Mouse (Mus musculus): ENCODE data around the gene Ptp4a2.
A peak's percentile ranks its signal among the peaks of the same experiment; 100 is the strongest.
"Not testable (repeated sequence)": the region's sequence is repeated elsewhere in the genome, so short reads cannot be mapped to it uniquely, and the experiment has no call there.

Ptp4a2 gene

DNA sequence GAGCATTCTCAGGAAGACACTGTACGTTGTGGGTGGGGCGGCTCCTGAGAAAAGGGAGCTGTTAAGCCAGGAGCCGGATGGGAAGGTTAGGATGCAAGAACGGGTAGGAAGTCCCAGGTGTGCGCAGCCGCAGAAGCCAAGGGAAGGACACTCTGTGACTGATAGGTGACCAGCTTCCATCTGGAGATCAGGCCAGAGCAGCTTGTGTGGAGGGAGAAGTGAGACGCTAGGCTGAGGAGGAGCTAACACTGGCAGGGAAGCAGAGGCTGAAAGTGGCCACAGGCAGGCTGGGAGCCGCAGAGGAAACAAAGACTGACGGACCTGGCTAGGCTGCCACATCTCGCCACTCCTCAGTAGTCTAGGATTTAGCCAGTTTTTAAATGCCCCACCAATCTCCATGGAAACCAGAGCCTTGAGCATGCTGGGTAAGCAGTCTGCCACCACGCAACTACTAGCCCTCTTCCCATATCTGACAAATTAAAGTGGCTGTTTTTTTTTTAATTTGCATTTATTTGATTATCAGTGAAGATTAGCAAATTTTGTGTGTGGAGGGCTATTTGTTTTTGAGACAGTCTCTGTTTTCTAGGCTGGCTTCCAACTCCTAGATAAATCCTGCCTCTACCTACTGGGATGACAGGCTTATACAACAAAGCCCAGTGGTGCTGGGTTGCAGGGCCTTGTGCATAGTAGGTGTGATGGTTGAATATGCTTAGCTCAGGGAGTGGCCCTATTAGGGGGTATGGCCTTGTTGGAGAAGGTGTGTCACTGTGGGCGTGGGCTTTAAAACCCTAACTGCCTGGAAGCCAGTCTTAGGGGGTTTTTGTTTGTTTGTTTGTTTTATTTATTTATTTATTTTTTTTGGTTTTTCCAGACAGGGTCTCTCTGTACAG is 73.3 kb downstream of the Ptp4a2 start:
- peak; percentile 36 for DNase-seq (ENCODE audit: low spot score)

DNA sequence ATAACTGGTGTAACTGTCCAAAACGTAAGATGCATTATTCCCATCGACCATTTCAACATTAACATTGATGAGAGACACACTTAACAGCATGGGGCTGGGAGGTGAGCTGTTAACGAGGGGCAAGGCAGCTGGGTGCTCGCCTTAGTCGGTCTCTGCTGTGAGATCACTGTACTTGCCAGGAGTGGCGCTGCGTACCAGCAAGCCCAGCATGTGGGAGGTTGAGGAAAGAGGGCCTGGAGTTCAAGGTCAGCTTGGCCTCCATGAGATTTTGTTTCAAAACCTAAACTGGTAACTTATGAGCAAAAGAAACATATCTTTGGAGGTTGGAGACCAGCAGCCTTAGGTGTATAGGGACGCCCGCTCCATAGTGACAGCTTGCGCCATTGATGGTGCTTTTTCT is 78.6 kb downstream of the Ptp4a2 start:
- no peak for DNase-seq (ENCODE audit: low spot score)

DNA sequence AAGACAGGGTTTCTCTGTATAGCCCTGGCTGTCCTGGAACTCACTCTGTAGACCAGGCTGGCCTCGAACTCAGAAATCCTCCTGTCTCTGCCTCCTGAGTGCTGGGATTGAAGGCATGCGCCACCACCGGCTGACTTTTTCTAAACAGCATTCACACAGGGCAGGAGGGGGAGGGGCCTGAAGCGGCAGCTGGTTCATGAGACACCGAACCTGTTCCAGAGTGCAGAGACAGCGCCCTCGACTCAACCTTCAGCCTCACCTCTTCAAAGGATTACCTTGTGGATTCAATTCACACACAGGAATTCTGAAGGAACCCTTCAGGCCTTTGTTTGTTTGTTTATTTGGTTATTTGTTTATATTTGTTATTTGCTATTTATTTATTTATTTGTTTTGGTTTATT is 79.1 kb downstream of the Ptp4a2 start:
- no peak for DNase-seq (ENCODE audit: low spot score)

DNA sequence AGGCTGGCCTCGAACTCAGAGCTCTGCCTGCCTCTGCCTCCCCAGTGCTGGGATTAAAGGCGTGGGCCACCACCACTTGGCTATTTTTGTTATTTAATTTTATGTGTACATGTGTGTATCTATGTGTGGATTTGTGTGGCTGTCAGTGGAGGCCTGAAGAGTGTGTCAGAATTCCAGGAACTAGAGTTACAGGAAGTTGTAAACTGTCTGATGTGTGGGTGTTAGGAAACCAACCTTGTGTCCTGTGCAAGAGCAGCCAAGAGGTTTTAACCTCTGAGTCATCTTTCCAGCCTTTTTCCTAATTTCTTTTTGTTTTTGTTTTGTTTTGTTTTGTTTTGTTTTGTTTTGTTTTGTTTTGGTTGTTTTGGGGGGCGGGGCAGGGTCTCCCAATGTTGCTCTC is 83.8 kb downstream of the Ptp4a2 start:
- no peak for DNase-seq (ENCODE audit: low spot score)

DNA sequence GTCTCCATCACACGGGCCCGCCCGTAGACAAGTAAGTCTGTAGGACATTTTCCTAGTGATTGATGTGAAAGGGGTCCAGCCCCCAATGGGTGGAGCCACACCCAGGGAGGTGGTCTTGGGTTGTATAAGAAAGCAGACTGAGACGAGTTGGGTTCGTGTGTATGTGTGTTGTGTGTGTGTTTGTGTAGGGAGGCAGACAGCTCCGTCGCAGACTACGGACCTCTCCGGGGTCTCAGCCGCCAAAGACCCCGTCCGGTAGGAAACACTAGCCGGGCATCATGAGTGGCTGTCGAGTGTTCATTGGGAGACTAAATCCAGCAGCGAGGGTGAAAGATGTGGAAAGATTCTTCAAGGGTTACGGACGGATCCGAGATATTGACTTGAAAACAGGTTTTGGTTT is 87.8 kb downstream of the Ptp4a2 start:
- DNase-seq (ENCODE audit: low spot score) = not testable (repeated sequence)
